Mouse (Mus musculus) thymus, postnatal 4 days (tissue): ENCODE measurements at regions not wholly inside any gene's neighbourhood (a gene's known extent, or its start where the extent isn't known, plus 50 kb on each side); places are given as distances from the start of the nearest gene placed in this dataset.
A peak's percentile ranks its signal among the peaks of the same experiment; 100 is the strongest.

Experiments used
- DNase-seq: peaks from one replicate; pipeline ENCODE4 v3.0.0; 2021

DNA sequence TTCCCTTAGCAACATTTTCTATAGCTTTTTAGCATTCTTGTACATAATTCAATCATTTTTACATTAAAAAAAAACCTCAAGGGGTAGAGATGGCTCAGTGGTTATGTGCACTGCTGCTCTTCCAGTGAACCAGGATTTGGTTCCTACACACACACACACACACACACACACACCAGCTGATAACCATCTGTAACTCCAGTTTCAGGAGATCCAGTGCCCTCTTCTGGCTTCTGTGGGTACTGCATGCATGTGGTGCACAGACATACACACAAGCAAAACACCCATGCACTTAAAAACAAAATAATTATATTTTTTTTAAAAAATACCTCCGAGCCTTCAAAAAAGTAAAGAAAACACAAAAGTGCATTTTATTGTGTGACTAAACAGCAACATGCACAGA lies 270.6 kb downstream of the Agtpbp1 start:
- peak; percentile 64 for DNase-seq

GRCm38 (mm10) chr13:59313725-59314330 lies 271.2 kb downstream of the Agtpbp1 start:
- DNase-seq, result no peak

- DNase-seq, result no peak
Observed at GRCm38 (mm10) chr13:59292905-59293304, 292.1 kb downstream of the Agtpbp1 start.

DNA sequence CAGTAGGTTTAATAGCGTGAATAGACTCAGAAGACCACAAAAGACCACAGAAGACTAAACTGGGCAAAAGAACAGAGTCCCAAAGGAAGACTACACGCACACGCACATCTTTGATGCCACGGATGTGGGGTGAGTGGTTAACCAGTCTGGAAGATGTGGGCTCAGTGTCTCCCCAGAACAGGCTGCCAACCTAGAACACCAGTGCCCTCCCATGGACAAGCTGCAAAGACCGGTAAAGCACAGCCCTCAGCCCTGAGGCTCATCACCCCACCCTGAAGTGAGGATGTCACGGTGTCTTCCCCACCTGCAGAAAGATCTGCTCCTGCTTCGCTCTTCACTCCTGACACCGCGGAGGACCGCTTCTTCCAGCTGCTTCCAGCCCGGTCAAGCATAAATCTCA lies 295.9 kb downstream of the Agtpbp1 start:
- DNase-seq, result no peak

DNA sequence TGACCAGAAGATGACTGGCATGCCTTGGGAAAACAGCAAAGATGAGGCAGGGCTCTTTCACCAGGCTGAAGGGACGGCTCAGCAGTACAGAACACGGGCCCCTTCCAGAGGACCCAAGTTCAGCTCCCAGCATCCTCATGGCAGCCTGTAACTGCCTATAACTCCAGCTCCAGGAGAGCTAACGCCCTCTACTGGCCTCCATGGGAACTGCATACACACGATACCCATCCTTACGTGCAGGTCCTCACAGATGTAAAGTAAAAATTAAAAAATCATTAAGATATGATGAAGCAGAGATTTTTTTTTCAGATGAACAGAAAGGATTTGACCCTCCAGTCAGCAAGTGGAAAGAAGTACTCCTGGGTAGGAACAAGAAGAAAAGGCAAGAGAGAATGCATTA lies 303.8 kb downstream of the Agtpbp1 start:
- peak; percentile 8 for DNase-seq

GRCm38 (mm10) chr13:59279136-59279535 lies 305.9 kb downstream of the Agtpbp1 start:
- no peak for DNase-seq

- DNase-seq, result no peak
Observed at GRCm38 (mm10) chr13:59271661-59272060, 313.4 kb downstream of the Agtpbp1 start.

- no peak for DNase-seq
Observed at GRCm38 (mm10) chr13:59266854-59267253, 318.2 kb downstream of the Agtpbp1 start.

DNA sequence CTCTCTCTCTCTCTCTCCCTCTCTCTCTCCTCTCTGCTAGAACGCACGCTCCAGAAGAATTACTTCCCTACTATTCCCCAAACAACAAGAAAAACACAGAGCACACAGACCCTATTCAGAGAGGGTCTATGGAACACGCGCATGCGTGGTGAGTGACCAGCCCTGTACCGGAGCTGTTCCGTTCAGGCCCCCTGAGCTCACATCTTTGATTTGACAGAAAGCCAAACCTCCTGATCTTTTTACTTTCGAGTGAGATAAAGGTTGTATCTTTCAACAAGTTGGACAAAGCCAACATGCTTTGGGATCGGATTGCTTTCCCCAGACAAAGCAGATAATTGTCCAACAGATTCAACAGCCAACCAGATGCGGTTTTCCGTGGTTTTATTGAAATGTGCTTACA lies 320.9 kb downstream of the Agtpbp1 start:
- no peak for DNase-seq

DNA sequence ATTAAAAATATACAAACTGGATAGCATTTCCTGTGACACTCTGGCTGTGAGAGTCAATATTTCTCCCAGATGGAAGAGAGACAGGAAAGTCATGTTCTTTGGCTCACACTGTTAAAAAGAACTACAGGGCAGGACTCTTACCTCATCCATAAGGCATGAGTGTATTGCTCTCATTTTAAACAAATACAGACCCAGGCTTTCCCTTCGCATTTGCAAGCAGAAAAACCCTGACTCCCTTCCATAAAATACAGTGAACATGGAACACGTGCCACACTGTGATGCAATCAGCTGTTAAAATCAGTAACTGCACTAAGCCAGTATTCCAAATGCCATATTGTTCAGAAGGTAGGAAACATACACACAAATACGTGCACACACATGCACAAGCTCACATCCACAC lies 323.1 kb downstream of the Agtpbp1 start:
- DNase-seq, result no peak

GRCm38 (mm10) chr13:59255798-59256435 lies 329.1 kb downstream of the Agtpbp1 start:
- DNase-seq, result no peak

- DNase-seq, result no peak
Observed at GRCm38 (mm10) chr13:59253667-59254558, 331.1 kb downstream of the Agtpbp1 start.

GRCm38 (mm10) chr13:59251252-59252006 lies 333.6 kb downstream of the Agtpbp1 start:
- no peak for DNase-seq

DNA sequence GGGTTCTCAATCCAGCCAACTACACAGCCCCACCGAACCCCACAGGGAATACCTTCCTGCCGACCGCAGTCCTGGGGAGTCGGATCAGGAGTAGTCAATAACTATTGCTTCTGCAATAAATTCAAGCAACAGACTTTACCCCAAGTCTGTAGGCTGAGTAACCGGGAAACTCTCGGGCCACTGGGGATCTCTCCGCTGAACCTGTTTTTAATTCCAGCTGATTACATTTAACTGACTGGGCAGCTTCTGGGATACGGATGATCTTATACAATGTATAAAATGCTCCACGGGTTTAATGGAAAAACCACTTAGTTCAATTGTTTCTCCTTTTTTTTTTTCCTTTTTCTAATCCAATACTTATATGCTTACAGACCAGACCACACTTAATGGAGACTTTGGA lies 336.6 kb downstream of the Agtpbp1 start:
- DNase-seq, result no peak

DNA sequence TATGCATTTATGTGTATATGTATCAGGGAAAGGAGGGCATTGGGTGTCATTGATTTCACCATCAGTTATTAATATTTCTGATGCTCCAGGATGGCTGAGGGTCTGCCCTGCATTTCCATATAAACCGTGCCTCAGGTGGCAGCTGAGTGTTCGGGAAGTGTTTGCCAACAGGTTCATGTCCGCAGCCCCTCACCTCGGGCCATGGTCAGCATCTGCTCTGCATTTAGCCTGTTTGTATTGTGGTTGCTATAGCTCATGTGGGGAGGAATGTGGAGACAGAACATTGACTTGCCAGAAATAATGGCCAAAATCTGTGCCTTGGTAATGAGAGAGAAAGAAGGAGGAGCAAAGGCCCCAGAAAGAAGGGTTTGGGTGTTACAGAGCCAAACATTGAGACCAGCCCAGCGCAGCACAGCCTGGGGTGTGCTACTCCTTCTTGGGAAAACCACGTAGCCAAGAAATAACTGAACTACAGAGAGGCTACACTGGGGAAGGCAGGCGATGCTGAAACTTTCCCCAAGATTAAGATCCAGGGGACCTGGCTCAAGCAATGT lies 338.0 kb downstream of the Agtpbp1 start:
- no peak for DNase-seq

- DNase-seq, result no peak
Observed at GRCm38 (mm10) chr13:59246070-59246469, 339.0 kb downstream of the Agtpbp1 start.

DNA sequence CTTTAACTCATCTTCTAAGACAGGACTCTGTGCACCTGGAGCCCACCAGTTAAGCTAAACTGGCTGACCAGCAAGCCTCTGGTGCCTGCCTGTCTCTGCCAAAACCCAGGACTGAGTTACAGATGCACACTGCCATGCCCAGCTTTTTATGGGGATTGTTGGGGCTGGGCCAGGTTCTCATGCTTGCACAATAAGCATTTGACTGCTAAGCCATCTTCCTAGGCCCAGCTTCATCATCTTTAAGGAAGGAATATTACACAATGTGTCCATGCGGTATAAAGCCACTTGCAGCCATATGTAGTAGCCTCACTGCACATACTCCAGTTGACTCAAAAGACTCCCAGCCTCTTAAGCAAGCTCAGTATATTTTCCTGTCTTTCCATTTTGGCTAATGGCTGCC lies 340.4 kb downstream of the Agtpbp1 start:
- no peak for DNase-seq

DNA sequence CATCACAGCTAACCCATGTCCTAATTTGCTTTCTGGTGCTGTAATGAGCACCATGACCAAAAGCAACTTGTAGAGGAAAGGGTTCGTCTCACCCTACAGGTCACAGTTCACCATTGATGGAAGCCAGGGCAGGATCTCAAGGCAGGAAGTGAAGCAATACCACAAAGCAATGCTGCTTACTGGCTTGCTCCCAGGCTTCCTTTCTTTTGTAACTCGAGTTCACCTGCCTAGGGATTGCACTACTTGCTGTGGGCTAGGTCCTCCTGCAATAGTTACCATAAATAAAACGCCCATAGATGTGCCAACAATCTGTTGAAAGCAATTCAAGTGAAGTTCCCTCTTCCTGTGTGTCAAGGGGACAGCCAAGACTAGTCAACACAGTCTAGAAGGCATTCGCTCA lies 342.4 kb downstream of the Agtpbp1 start:
- DNase-seq, result no peak

GRCm38 (mm10) chr13:59238696-59239095 lies 346.3 kb downstream of the Agtpbp1 start:
- no peak for DNase-seq

- DNase-seq, result no peak
Observed at GRCm38 (mm10) chr13:59235836-59236235, 349.2 kb downstream of the Agtpbp1 start.

GRCm38 (mm10) chr13:59229111-59229541 lies 355.9 kb downstream of the Agtpbp1 start:
- no peak for DNase-seq

DNA sequence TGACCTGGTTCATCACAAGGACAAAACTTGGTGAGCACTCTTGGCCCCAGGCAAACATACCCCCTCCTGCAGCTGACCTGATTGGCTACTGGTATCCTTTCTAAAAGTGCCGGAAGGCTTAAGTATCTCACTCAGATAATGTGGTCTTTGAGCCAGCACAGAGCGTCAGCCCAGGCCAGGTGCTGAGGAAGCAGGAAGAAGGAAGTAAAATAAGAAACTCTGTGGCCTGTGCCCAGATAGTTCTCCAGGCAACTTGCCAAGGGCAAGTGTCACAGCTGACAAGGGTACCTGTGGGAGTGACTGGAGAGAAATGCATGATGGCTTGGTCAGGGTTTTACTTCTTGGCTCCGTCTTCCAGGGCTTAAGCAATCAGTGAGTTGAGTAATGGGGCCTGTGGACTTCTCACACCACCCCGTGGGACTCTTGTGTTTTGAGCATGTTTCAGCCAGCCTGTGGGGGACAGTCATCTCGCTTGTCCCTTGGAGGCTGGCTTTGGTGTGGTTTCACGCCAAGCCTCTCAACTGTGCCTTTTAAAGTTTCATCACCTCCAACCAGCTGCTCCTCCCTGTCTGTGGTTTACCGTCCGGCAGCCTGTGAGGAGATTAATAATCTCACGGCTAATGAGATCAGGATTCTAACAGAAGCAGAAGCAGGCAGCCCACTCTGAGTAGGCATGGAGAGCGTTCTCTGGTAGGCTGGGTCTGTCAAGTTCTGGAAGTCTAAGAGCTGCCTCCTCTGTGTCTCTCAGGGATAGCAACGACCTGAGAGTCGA lies 356.8 kb downstream of the Agtpbp1 start:
- DNase-seq, result no peak
